ENCODE assay signal across 9 mouse cellular contexts in the genomic region with DNA sequence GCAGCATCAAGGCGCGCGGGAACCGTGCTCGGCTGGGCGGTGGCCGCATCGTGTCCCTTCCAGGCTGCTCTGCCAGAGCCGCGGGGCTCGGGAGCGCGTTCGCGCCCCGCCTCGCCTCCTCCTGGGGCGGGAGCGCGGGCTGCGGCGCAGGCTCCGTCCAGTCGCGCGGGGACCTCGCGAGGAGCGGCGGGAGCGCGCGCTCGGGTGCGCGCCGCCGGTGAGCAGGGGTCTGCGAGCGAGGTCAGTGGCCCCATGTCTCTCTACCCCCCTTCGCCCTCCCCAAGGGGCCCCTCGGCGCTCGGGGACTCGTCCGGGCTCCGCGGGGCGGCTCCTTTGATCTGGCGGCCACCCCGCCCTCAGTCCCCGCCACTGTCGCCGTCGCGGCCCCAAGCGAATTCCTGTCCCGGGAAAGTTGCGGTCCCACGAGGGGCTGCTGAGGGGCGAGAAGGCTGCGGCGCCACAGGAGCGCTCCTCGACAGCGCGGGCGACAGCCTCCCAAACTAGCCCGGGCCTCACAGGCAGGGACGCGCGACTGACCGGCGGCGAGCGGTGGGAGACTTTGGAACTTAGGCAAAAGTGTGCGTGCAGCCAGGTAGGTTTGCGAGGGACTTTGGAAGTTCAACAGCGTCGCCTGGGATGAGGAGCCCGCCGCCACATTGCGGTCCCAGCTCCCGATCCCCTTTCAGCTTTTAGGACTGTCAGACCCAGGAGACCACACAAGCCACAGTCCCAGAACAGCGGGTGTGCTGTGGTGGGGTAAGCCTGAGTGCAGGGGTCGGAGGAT. TPM values are rescaled to one million over a fixed set of nuclear protein-coding genes. Genes with fewer than 3 reads are reported as not detected.
A peak's percentile ranks its signal among the peaks of the same experiment; 100 is the strongest.
DNase-seq lines count a peak whose midpoint lies in the region; ATAC-seq and TF ChIP-seq lines count a peak whose summit lies in the region.
"Had no signal": no experiment of that assay in that cellular context is flagged by ENCODE, and none has a peak within 500 bp of the region (broad histone marks: within the 10 kb centered on the region; RNA-seq: fewer than 3 reads in every experiment).

Gene Ism2 (minus strand): TSS at position 49 of the 784 bp plus-strand sequence.

- H3K9me3 ChIP-seq in forebrain, embryonic 13.5 days (replicated peaks), result no peaks in the 10 kb centered on the region
- H3K9me3 ChIP-seq in hindbrain, postnatal 0 days (ENCODE audit: low read length), result no peaks in the 10 kb centered on the region
- no peaks in the 10 kb centered on the region for H3K9me3 ChIP-seq in liver, embryonic 14.5 days (ENCODE audit: control insufficient read depth, low read length)

- H3K9ac ChIP-seq in forebrain, embryonic 13.5 days, result peak within 1 kb of the TSS; percentile 78
- peak within 1 kb of the TSS; percentile 72 for H3K9ac ChIP-seq in hindbrain, postnatal 0 days (replicated peaks; ENCODE audit: low read length)
- H3K9ac ChIP-seq in liver, embryonic 14.5 days (replicated peaks), result peak within 1 kb of the TSS; percentile 1

- no peak within 1 kb of the TSS for H3K27ac ChIP-seq in forebrain, embryonic 13.5 days
- no peak within 1 kb of the TSS for H3K27ac ChIP-seq in hindbrain, postnatal 0 days
- H3K27ac ChIP-seq in liver, embryonic 14.5 days, result no peak within 1 kb of the TSS

- no peak for TF ChIP-seq EP300 in liver, embryonic 14.5 days (IDR thresholded peaks at IDR 0.05; ENCODE audit: low read depth)

- under 1% methylated on average over 64 of the region's 86 CpGs for WGBS in forebrain, embryonic 13.5 days
- WGBS in hindbrain, postnatal 0 days, result under 1% methylated on average over 54 of the region's 86 CpGs
- under 1% methylated on average over 76 of the region's 86 CpGs for WGBS in liver, embryonic 14.5 days (ENCODE audit: insufficient replicate concordance)

- ATAC-seq in frontal cortex, adult (ENCODE audit: low TSS enrichment), result peak; percentile 70; the same call in 1 of the 2 replicates
- ATAC-seq in forebrain, embryonic 13.5 days, result peak; percentile 77
- ATAC-seq in hindbrain, postnatal 0 days, result peak; percentile 82
- peak; percentile 61 for ATAC-seq in liver, embryonic 14.5 days (ENCODE audit: insufficient read depth)
- no peak for ATAC-seq in inflammation-experienced regulatory T-cells, adult 6 months

- no peak for DNase-seq in frontal cortex, postnatal 25 days (ENCODE audit: low spot score in 2 of 2)
- DNase-seq in adrenal gland, adult 18-20 months (ENCODE audit: low spot score in 2 of 2), result peak; percentile 27 to 43
- peak; percentile 67 for DNase-seq in hindbrain, postnatal 0 days (ENCODE audit: low spot score)
- no peak for DNase-seq in liver, embryonic 14.5 days (ENCODE audit: low read depth in 3 of 3, low spot score in 3 of 3)
- DNase-seq in neural tube, embryonic 10.5 days (ENCODE audit: extremely low spot score, low spot score), result peak; percentile 63

- peaks cover 39% of the 10 kb centered on the region for H3K27me3 ChIP-seq in forebrain, embryonic 13.5 days
- no peaks in the 10 kb centered on the region for H3K27me3 ChIP-seq in hindbrain, postnatal 0 days (ENCODE audit: insufficient read depth, low read length)
- peaks cover 28% of the 10 kb centered on the region for H3K27me3 ChIP-seq in liver, embryonic 14.5 days (ENCODE audit: control insufficient read depth, insufficient read depth, low read length)

- TF ChIP-seq CTCF in hindbrain, postnatal 0 days (IDR thresholded peaks at IDR 0.05; ENCODE audit: low read depth), result no peak
- no peak for TF ChIP-seq CTCF in liver, embryonic 14.5 days (IDR thresholded peaks at IDR 0.05; ENCODE audit: low read depth)

- H3K4me3 ChIP-seq in forebrain, embryonic 13.5 days, result peak within 1 kb of the TSS; percentile 74
- peak within 1 kb of the TSS; percentile 66 for H3K4me3 ChIP-seq in hindbrain, postnatal 0 days (ENCODE audit: low read length)
- H3K4me3 ChIP-seq in liver, embryonic 14.5 days (ENCODE audit: insufficient read depth in 1 of 2, low read depth in 2 of 2, low read length in 2 of 2), result peak within 1 kb of the TSS; percentile 47 to 55

- H3K4me2 ChIP-seq in forebrain, embryonic 13.5 days, result peak within 1 kb of the TSS; percentile 98
- H3K4me2 ChIP-seq in hindbrain, postnatal 0 days (ENCODE audit: low read depth, low read length), result peak within 1 kb of the TSS; percentile 83
- H3K4me2 ChIP-seq in liver, embryonic 14.5 days (ENCODE audit: low read depth), result peak within 1 kb of the TSS; percentile 66

- H3K36me3 ChIP-seq in forebrain, embryonic 13.5 days (ENCODE audit: poor library complexity, severe bottlenecking), result no peaks in the 10 kb centered on the region
- no peaks in the 10 kb centered on the region for H3K36me3 ChIP-seq in hindbrain, postnatal 0 days (ENCODE audit: insufficient read depth, low read length)
- H3K36me3 ChIP-seq in liver, embryonic 14.5 days (replicated peaks; ENCODE audit: control insufficient read depth, insufficient read depth, low read depth), result no peaks in the 10 kb centered on the region

- peaks cover 19% of the 10 kb centered on the region for H3K4me1 ChIP-seq in forebrain, embryonic 13.5 days
- no peaks in the 10 kb centered on the region for H3K4me1 ChIP-seq in hindbrain, postnatal 0 days (ENCODE audit: insufficient read depth, low read length)
- H3K4me1 ChIP-seq in liver, embryonic 14.5 days (replicated peaks; ENCODE audit: control insufficient read depth in 2 of 2, insufficient read depth in 2 of 2, low read length in 1 of 2), result no peaks in the 10 kb centered on the region

RNA-seq across cellular contexts. Expression of gene Ism2, which starts in this region (rescaled TPM):
- total RNA-seq in adrenal gland, adult 18-20 months (2021), result under 1 TPM in 1 of 2 experiments, not detected in 1; 0.13 TPM
- 1.5 and 2.6 TPM in 2 replicates for polyA plus RNA-seq in forebrain, embryonic 13.5 days (2015; fragmentation: Nextera tagmentation; extraction: Ambion mirVana)
- 2.1 and 6.1 TPM in 2 replicates for total RNA-seq in hindbrain, postnatal 0 days (2014; rRNA removed)
- polyA plus RNA-seq in hindbrain, postnatal 0 days (2015; fragmentation: Nextera tagmentation; extraction: Ambion mirVana), result 1.5 and 1.9 TPM in 2 replicates
- polyA plus RNA-seq in liver, embryonic 14.5 days (2012; rRNA removed), result 0.07 and 0.11 TPM in 2 replicates
- 0.08 and 0.32 TPM in 2 replicates for polyA plus RNA-seq in liver, embryonic 14.5 days (2014; fragmentation: Nextera tagmentation; extraction: Ambion mirVana)
- not detected for polyA plus RNA-seq in inflammation-experienced regulatory T-cells, adult 6 months (2017; shearing (Covaris generic))
- total RNA-seq: MEL had no signal

Comparison
In these comparisons a context has a peak if more than half of its experiments do, and no peak if none do; other contexts are left out.
1. Peak in DNase-seq in adrenal gland, adult 18-20 months; RNA of the gene not detected or under 1 TPM.
2. Peak in ATAC-seq, H3K4me3 ChIP-seq, H3K9ac ChIP-seq and H3K4me2 ChIP-seq in liver, embryonic 14.5 days; RNA of the gene not detected or under 1 TPM.
3. DNase-seq: peak in hindbrain, postnatal 0 days (single experiment) and neural tube, embryonic 10.5 days (single experiment); none in frontal cortex, postnatal 25 days (0 of 2) and liver, embryonic 14.5 days (0 of 3).
4. H3K9ac ChIP-seq: peak in every context shown above with its lines; median percentile 78 in forebrain, embryonic 13.5 days; 72 in hindbrain, postnatal 0 days; 1 in liver, embryonic 14.5 days.
5. Peak in every context shown above with its lines, with median percentiles within 50 percentile points of each other: H3K4me2 ChIP-seq and H3K4me3 ChIP-seq.